Mouse (Mus musculus) adrenal gland, postnatal 4 days (tissue): ENCODE results near the gene Paqr9. TPM values are rescaled to one million over a fixed set of nuclear protein-coding genes. Genes with fewer than 3 reads are reported as not detected.

Experiments used
- total RNA-seq, 2 experiments: library from RNA; stranded (reverse); gene quantifications; 2 replicates each; pipeline ENCODE4 v1.2.3; 2021

The Paqr9 gene
- total RNA-seq, 2 experiments from 2014 or later: 3.9 to 14.4 TPM

Other genes with a start within 250 kb of the Paqr9 start
- gene Chst2, start 152.9 kb upstream of the Paqr9 start, total RNA-seq: 10 to 100 TPM; 42.5 to 42.6 TPM
- 10 to 100 TPM; 74.0 to 80.8 TPM for gene U2surp, start 47.7 kb upstream of the Paqr9 start, total RNA-seq
- 1 to 10 TPM; 1.8 to 2.3 TPM for gene Pcolce2, start 77.9 kb downstream of the Paqr9 start, total RNA-seq
- gene Trpc1, start 190.7 kb downstream of the Paqr9 start, total RNA-seq: 1 to 10 TPM; 6.0 to 6.6 TPM